Mouse (Mus musculus): ENCODE measurements around the gene Sarm1. TPM values are rescaled to one million over a fixed set of nuclear protein-coding genes. Genes with fewer than 3 reads are reported as not detected.

The Sarm1 gene
- polyA plus RNA-seq, 1 experiment from 2014 or later, result 2.1 TPM

GRCm38 (mm10) chr11:78450337-78450736, 47.2 kb downstream of the Sarm1 start:
- Histone ChIP-seq H3K4me1 (replicated peaks) (no peaks in the 10 kb centered on the region), H3K27me3 (replicated peaks) (no peaks in the 10 kb centered on the region), H3K4me2 (replicated peaks) (no peak overlapping the region), H3K4me3 (replicated peaks) (no peak overlapping the region), H3K9ac (no peak overlapping the region), H3K27ac (no peak overlapping the region), H3K36me3 (no peaks in the 10 kb centered on the region), H3K9me3 (no peaks in the 10 kb centered on the region)
- no peak for ATAC-seq
- WGBS, result 50% methylated on average over 2 of the region's 2 CpGs

- Histone ChIP-seq H3K4me3 (replicated peaks) (no peak overlapping the region), H3K27me3 (replicated peaks) (no peaks in the 10 kb centered on the region), H3K9ac (no peak overlapping the region), H3K9me3 (no peaks in the 10 kb centered on the region), H3K36me3 (no peaks in the 10 kb centered on the region), H3K4me1 (replicated peaks) (no peaks in the 10 kb centered on the region), H3K27ac (no peak overlapping the region), H3K4me2 (replicated peaks) (no peak overlapping the region)
- WGBS, result 96% methylated on average over 1 of the region's 1 CpGs
- no peak for ATAC-seq
Observed at GRCm38 (mm10) chr11:78448242-78448641, 49.3 kb downstream of the Sarm1 start.

DNA sequence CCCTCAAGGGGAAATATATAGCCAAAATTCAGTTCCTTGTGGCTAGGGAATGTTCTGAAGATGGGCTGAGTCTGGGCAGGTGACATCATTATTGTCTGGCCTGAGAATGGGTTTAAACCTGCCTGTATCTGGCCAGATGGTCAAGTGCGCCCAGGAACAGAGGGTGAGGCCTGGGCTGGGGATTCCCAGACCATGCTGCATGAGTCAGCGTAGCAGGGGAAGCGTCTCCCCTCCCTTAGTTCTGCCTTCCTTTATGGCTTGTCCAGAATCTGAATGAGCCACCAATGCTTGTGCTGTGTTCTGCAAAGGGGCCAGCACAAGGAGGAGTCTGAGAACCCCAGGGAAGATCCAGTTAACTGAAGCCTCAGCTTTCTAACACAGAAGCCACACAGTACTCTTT, 50.4 kb downstream of the Sarm1 start:
- WGBS, result 63% methylated on average over 3 of the region's 3 CpGs
- no peak overlapping the region for H3K9ac ChIP-seq

GRCm38 (mm10) chr11:78443115-78443514, 54.4 kb downstream of the Sarm1 start:
- H3K9ac ChIP-seq, result no peak overlapping the region
- no peaks in the 10 kb centered on the region for H3K9me3 ChIP-seq
- no peak for ATAC-seq
- no peak overlapping the region for H3K27ac ChIP-seq
- no peaks in the 10 kb centered on the region for H3K36me3 ChIP-seq
- no peaks in the 10 kb centered on the region for H3K4me1 ChIP-seq (replicated peaks)
- no peak overlapping the region for H3K4me2 ChIP-seq (replicated peaks)
- no peaks in the 10 kb centered on the region for H3K27me3 ChIP-seq (replicated peaks)
- H3K4me3 ChIP-seq (replicated peaks), result no peak overlapping the region
- 81% methylated on average over 5 of the region's 5 CpGs for WGBS

More for the DNA sequence above, 50.4 kb downstream of the Sarm1 start:
- Histone ChIP-seq H3K27ac (no peak overlapping the region), H3K4me1 (replicated peaks) (no peaks in the 10 kb centered on the region), H3K4me3 (replicated peaks) (no peak overlapping the region), H3K36me3 (no peaks in the 10 kb centered on the region), H3K9me3 (no peaks in the 10 kb centered on the region), H3K4me2 (replicated peaks) (no peak overlapping the region), H3K27me3 (replicated peaks) (no peaks in the 10 kb centered on the region)
- ATAC-seq, result no peak

DNA sequence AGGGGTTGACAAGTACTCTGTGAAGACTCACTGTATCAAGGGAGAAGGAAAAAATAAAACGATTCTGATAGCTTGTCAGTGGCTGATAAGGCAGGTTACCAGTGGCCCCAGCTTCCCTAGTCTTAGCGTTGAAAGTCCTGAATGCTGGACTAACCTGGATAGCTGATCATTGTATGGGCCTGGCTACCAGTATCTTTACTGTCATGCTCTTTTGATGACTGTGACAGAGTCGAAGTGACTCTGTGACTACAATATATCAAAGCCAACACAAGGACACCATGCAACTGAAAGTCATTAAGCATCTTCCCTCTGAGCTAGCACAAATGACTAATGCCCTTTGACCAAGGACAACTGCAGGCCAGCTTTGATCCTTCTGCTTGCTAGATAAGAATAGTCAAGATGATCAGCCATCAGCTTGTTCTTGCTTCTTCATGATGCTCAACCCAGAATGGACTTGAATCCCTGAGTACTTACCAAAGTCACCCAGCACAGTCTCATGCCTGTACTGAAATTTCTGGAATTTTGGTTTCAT, 59.1 kb downstream of the Sarm1 start:
- no peaks in the 10 kb centered on the region for H3K27me3 ChIP-seq (replicated peaks)
- H3K27ac ChIP-seq, result 0 out of 2 replicates have a peak overlapping the region, but pooled peaks have one; percentile 6
- no peak overlapping the region for H3K9ac ChIP-seq
- WGBS, result 61% methylated on average over 3 of the region's 3 CpGs
- no peak overlapping the region for H3K4me2 ChIP-seq (replicated peaks)
- H3K36me3 ChIP-seq, result no peaks in the 10 kb centered on the region
- ATAC-seq, result no peak
- peaks cover 16% of the 10 kb centered on the region for H3K4me1 ChIP-seq (replicated peaks)
- no peak overlapping the region for H3K4me3 ChIP-seq (replicated peaks)
- no peaks in the 10 kb centered on the region for H3K9me3 ChIP-seq

- ATAC-seq, result peak; percentile 63
- peak overlapping the region; percentile 64; the same call in 1 of the 2 replicates for H3K27ac ChIP-seq
- H3K36me3 ChIP-seq, result no peaks in the 10 kb centered on the region
- H3K4me2 ChIP-seq (replicated peaks), result no peak overlapping the region
- no peaks in the 10 kb centered on the region for H3K27me3 ChIP-seq (replicated peaks)
- no peak overlapping the region for H3K4me3 ChIP-seq (replicated peaks)
- WGBS, result 72% methylated on average over 7 of the region's 7 CpGs
- H3K9me3 ChIP-seq, result no peaks in the 10 kb centered on the region
- H3K9ac ChIP-seq, result no peak overlapping the region
- H3K4me1 ChIP-seq (replicated peaks), result peaks cover 16% of the 10 kb centered on the region
Observed at GRCm38 (mm10) chr11:78437182-78437581, 60.4 kb downstream of the Sarm1 start.

GRCm38 (mm10) chr11:78435776-78436349, 61.7 kb downstream of the Sarm1 start:
- Histone ChIP-seq H3K4me3 (replicated peaks) (no peak overlapping the region), H3K9ac (0 out of 2 replicates have a peak overlapping the region, but pooled peaks have one; percentile 15), H3K4me2 (replicated peaks) (peak overlapping the region; percentile 46), H3K4me1 (replicated peaks) (peaks cover 18% of the 10 kb centered on the region), H3K36me3 (no peaks in the 10 kb centered on the region), H3K9me3 (no peaks in the 10 kb centered on the region), H3K27ac (peak overlapping the region; percentile 86), H3K27me3 (replicated peaks) (no peaks in the 10 kb centered on the region)
- 4% methylated on average over 19 of the region's 19 CpGs for WGBS
- peak; percentile 75 for ATAC-seq

DNA sequence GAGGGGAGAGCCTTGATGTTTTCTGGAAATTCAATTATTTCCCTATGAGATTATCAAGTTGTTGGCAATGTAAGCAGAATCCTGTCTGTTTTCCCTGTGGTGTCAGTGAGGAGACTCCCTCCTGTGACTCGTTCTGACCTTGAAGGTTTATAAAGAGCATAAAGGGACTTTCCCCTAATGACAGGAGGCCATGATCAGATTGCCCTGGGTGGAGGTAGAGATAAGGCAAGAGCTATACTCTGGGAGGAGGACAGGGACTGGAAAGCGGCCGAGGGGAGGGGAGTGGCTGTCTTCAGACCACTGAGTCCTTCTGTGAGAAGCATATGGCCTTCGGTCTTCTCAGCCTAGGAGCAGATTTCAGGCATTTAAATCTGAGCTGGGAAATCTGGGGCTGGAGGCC, 63.5 kb downstream of the Sarm1 start:
- no peak overlapping the region for H3K9ac ChIP-seq
- H3K27me3 ChIP-seq (replicated peaks), result no peaks in the 10 kb centered on the region
- no peak overlapping the region for H3K4me3 ChIP-seq (replicated peaks)
- H3K36me3 ChIP-seq, result no peaks in the 10 kb centered on the region
- WGBS, result 34% methylated on average over 4 of the region's 4 CpGs
- no peak overlapping the region for H3K4me2 ChIP-seq (replicated peaks)
- peak overlapping the region; percentile 86 for H3K27ac ChIP-seq
- H3K4me1 ChIP-seq (replicated peaks), result peaks cover 18% of the 10 kb centered on the region
- H3K9me3 ChIP-seq, result no peaks in the 10 kb centered on the region
- ATAC-seq, result peak; percentile 39

- Histone ChIP-seq H3K4me3 (replicated peaks) (no peak overlapping the region), H3K9ac (no peak overlapping the region), H3K27ac (0 out of 2 replicates have a peak overlapping the region, but pooled peaks have one; percentile 48), H3K4me1 (replicated peaks) (peaks cover 18% of the 10 kb centered on the region), H3K9me3 (no peaks in the 10 kb centered on the region), H3K27me3 (replicated peaks) (no peaks in the 10 kb centered on the region), H3K36me3 (no peaks in the 10 kb centered on the region), H3K4me2 (replicated peaks) (no peak overlapping the region)
- WGBS, result 73% methylated on average over 10 of the region's 10 CpGs
- ATAC-seq, result no peak
Observed at GRCm38 (mm10) chr11:78431176-78431575, 66.4 kb downstream of the Sarm1 start.

GRCm38 (mm10) chr11:78430195-78430878, 67.2 kb downstream of the Sarm1 start:
- Histone ChIP-seq H3K27ac (peak overlapping the region; percentile 48; the same call in 1 of the 2 replicates), H3K9me3 (no peaks in the 10 kb centered on the region), H3K4me3 (replicated peaks) (no peak overlapping the region), H3K4me1 (replicated peaks) (peaks cover 13% of the 10 kb centered on the region), H3K4me2 (replicated peaks) (no peak overlapping the region), H3K27me3 (replicated peaks) (no peaks in the 10 kb centered on the region), H3K9ac (no peak overlapping the region), H3K36me3 (no peaks in the 10 kb centered on the region)
- 53% methylated on average over 11 of the region's 11 CpGs for WGBS
- no peak for ATAC-seq

DNA sequence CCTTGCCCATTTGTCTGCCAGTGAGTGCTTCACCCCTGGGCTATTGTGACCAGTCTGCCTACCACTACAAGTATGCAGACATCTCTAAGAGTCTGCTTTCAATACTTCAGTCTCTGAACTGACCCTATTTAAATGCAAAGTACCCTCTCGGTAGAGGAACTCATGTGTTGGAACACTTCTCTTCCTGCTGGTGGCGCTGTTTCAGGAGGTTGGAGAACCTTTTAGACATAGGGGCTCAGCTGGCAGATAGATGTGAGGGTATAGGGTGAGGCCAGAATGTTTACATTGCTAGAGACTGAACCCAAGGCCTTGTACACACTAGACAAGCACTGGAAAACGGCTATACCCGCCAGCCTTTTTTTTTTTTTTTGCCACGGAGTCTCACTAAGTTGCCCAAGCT, 69.2 kb downstream of the Sarm1 start:
- Histone ChIP-seq H3K27ac (no peak overlapping the region), H3K9ac (no peak overlapping the region), H3K9me3 (no peaks in the 10 kb centered on the region), H3K4me1 (replicated peaks) (peaks cover 2% of the 10 kb centered on the region; the same call in 1 of the 2 replicates), H3K27me3 (replicated peaks) (no peaks in the 10 kb centered on the region), H3K4me2 (replicated peaks) (no peak overlapping the region), H3K4me3 (replicated peaks) (no peak overlapping the region), H3K36me3 (no peaks in the 10 kb centered on the region)
- 68% methylated on average over 5 of the region's 5 CpGs for WGBS
- ATAC-seq, result no peak

DNA sequence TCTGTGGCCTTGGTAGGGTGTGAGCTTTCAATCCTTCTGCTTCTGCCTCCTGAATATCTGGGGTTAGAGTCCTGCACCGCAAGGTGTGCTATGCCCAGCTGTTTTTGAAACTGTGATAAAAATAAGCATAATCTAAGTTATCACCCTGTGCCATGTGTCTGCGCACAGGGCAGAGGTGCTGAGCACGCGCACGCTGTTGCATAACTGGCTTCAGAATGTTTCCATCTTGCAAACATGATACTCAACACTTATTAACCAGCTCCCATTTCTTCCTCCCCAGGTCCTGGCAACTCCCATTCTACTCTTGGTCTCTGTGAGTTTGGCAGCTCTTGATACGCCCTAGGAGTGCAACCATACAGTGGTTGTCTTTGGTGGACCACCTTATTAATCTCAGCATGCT, 69.9 kb downstream of the Sarm1 start:
- no peak overlapping the region for H3K9ac ChIP-seq
- no peak overlapping the region for H3K4me2 ChIP-seq (replicated peaks)
- 75% methylated on average over 6 of the region's 6 CpGs for WGBS
- no peak overlapping the region; the same call in 1 of the 2 replicates for H3K27ac ChIP-seq
- no peak overlapping the region for H3K4me3 ChIP-seq (replicated peaks)
- H3K36me3 ChIP-seq, result no peaks in the 10 kb centered on the region
- no peaks in the 10 kb centered on the region for H3K9me3 ChIP-seq
- peak; percentile 61 for ATAC-seq
- H3K27me3 ChIP-seq (replicated peaks), result no peaks in the 10 kb centered on the region
- H3K4me1 ChIP-seq (replicated peaks), result peaks cover 2% of the 10 kb centered on the region; the same call in 1 of the 2 replicates

Data from intestine, embryonic 15.5 days (tissue).